Mouse (Mus musculus) neural tube, postnatal 0 days (tissue): ENCODE results near the gene Gm20403. TPM values are rescaled to one million over a fixed set of nuclear protein-coding genes. Genes with fewer than 3 reads are reported as not detected.

Experiments
- polyA plus RNA-seq: library from polyadenylated mRNA; unstranded; fragments of >200 nt; fragmentation: Nextera tagmentation; extraction: Ambion mirVana; gene quantifications from 2 replicates; pipeline ENCODE4 v1.2.1, GENCODE M21; 2015

The Gm20403 gene
- polyA plus RNA-seq: not detected in 2 replicates

DNA sequence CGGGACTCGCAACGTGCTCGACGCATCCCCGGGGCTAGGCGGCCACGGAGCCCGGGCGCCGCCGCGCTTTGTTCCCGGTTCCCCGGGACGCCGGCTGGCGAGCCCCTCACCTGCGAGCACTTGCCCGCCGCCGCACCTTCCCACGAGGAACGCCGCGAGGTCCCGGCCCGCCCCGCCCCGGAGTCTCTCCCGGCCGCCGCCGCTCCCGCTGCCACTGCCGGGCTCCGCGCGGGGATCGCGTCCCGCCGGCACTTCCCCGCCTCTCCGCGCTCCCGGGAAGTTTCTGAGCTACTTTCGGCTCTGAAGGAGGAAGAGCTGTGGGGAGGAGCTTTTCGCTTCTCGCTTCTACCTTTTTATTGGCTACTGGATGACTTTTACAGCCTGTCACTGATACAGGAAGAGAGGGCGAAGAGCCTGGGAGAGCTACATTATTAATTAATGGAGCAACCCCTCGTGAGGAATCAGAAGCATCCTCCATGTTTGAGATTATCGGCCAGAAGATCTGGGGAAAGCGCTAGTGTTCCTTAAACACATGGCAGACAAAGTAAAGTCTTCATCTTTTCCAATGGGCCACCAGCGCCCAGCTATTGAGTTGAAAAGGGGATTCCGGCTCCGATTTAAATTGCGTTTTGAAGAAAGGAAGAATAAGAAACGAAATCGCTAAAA is at the start of gene Gm20403:
Gene Gm20403 (minus strand): TSS at position 478 of the 666 bp plus-strand sequence.

DNA sequence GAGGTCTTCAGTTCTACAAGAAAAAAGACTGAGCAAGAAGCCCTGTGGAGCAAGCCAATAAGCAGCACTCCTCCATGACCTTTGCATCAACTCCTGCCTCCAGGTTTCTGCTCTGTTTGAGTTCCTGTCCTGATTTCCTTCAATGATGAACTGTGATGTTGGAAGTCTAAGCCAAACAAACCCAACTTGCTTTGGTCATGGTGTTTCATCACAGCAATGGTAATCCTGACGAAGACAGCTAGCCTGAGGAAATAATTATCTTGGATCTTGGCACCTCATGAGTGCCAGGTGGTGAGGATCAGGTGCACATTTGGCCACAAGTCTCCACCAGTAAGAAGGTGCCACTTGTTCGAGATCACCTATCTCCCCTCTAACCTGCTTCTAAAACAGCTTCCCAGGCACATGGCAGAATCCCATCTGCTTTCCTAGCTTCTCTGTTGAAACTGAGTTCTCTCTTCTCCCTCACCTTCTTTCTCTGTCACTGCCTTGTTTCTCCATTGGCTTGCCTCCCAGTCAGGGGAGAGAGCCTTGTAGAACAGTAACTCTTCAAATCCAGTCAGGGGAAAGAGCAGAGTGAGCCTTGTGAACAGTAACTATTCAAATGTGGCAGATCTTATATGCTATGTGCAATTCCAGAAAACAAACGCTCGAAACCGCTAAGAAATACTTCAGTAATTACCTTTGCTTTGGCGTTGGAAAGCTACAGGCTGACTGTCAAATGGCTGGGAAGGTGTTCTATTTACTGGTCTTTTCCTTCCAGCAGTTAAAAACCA is 27.5 kb upstream of the Gm20403 start, which contains the start of gene Baz1a:
Gene Baz1a (minus strand): TSS at position 723 of the 773 bp plus-strand sequence.

Other genes with a start within 250 kb of the Gm20403 start
- gene Snx6, start 190.8 kb downstream of the Gm20403 start, polyA plus RNA-seq: 113 and 129 TPM in 2 replicates
- gene Cfl2, start 123.7 kb downstream of the Gm20403 start, polyA plus RNA-seq: 288 and 291 TPM in 2 replicates
- gene Baz1a, start 27.8 kb upstream of the Gm20403 start, polyA plus RNA-seq: 4.1 TPM in 2 replicates
- 20.0 and 21.0 TPM in 2 replicates for gene 2700097O09Rik, start 93.6 kb upstream of the Gm20403 start, polyA plus RNA-seq
- 165 and 166 TPM in 2 replicates for gene Srp54a, start 93.7 kb upstream of the Gm20403 start, polyA plus RNA-seq
- 88.5 and 90.4 TPM in 2 replicates for gene Fam177a, start 137.9 kb upstream of the Gm20403 start, polyA plus RNA-seq
- gene Srp54b, start 168.6 kb upstream of the Gm20403 start, polyA plus RNA-seq: 52.2 and 64.2 TPM in 2 replicates
- gene 1700047I17Rik2, start 213.1 kb upstream of the Gm20403 start, polyA plus RNA-seq: not detected in 2 replicates
- 70.6 and 80.7 TPM in 2 replicates for gene Srp54c, start 243.6 kb upstream of the Gm20403 start, polyA plus RNA-seq